Mouse (Mus musculus) c-Kit-positive CD71-negative TER-119-negative erythroid progenitor cells, embryonic 14.5 days (primary cell): Measurements from ENCODE around the gene Cyb561d2.
A peak's percentile ranks its signal among the peaks of the same experiment; 100 is the strongest.
"Not testable (repeated sequence)": the region's sequence is repeated elsewhere in the genome, so short reads cannot be mapped to it uniquely, and the experiment has no call there.

Experiments
- DNase-seq: peaks from one replicate; pipeline ENCODE4 v3.0.0-alpha.2; 2013; ENCODE audit warnings: low read depth

Gene Cyb561d2

DNA sequence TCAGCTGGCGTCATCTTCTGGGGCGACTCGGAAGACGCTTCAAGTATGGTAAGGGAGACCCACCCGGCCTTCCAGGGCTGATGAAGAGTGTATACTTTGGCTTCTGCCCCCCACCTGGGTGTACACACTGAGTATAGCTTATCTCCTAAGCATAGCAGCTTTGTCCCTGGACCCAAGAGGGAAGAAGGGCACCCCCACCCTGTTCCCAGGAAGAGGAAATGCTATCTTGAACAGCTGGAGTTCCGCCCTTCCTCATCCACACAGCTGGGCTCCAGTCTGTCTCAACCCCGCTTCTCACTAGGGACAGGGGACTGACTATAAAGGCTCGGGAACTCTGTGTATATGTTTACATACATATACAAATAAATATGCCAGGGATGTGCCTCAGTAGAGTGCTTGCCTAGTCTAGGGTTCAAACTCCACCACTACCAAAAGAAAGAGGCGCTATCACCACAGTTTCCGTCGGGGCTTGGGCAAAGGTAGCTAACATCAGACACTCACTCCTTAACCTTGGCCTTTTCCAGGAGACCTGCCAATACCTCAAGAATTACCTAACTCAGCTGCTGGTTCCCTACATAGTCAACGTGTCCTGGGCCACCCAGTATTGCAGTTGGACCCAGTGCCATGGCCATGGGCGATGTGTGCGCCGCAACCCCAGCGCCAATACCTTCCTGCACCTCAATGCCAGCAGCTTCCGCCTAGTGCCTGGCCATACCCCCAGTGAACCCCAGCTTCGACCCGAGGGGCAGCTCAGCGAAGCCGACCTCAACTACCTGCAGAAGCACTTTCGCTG, 29.7 kb upstream of the Cyb561d2 start:
- DNase-seq: no peak

DNA sequence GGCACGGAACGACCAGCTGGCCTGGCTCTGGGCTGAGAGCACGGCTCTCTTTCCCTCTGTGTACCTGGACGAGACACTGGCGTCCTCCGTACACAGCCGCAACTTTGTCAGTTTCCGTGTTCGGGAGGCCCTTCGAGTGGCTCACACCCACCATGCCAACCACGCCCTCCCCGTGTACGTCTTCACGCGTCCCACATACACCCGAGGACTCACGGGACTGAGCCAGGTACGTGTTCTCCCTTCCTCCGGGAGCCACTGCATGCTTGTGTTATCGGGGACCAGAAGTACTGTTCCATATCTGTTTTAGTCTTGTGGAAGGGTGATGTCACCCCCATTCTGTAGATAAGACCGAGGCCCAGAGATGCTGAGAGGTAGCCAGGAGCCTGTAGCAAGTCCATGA, 28.9 kb upstream of the Cyb561d2 start:
- no peak for DNase-seq

DNA sequence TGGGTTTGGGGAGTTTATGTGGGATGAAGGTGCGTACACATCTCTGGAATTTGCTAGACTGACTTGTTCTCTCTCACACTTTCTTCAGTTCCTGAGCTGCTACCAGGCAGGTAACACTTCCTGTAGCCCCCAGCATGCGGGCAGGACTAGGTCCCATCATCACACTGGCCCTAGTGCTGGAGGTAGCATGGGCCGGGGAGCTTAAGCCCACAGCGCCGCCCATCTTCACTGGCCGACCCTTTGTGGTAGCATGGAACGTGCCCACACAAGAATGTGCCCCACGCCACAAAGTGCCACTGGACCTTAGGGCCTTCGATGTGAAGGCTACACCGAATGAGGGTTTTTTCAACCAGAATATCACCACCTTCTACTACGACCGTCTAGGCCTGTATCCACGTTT, 28.0 kb upstream of the Cyb561d2 start:
- no peak for DNase-seq

DNA sequence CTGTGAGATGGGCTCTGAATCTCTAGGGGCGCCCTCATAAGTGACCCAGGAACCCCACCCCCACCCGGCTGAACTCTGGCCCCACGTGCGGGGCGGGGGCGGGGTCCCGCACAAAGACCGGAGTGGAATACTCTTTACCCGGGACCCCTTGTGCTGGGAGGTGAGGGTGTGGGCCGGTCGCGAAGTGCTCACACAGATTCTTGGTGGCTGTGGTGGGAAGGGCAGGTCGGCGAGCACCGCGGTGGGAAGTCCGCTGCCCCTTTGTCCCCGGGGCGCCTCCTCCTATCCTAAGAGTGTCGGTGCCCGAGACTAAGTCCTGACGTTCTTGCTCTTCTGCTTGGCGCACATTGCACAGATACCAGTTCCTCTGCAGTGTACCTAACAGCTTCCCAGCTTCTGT, 27.3 kb upstream of the Cyb561d2 start:
- DNase-seq: no peak

DNA sequence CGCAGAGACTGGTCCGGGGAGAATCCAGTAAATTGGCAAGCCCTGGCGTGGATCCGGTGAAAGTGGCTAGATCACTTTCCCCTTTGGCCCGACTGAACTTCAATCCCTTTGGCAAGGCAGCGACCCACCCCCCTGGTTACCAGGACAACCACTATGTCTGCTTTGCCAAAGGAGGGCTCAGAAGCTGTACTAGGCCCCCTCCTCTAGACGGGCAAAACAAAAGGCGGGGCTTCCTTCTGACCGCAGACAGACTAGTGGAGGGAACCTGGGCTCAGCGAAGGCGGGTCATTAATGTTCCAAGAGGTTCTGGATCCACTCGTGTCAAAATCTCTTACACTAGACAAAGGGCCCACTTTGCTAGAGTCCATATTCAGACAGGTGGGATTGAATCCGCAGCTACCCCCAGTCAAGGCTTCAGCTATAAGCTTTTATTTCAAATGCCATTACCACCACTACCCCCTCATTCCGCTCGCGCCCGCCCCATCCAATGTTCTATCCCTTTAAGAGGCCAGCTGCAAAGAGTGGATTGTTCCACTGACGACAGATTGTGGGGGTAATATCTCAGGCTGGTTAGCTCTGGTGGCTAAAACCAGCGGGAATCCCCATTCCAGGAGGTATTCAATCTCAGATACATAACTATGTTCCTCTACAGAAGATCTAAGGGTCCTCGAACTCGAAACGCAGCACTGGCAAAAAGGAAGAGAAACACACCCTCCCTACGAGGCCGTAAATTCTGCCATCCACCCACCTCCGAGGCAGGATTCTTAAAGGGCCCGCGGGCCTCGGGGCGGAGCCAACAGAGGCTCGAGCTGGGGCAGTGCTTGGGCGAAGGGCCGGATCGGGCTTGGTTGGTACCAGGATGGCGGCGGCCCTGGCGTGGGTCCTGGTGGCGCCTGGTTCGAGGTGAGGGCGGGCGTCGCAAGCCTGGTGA, 26.6 kb upstream of the Cyb561d2 start:
- peak; percentile 83 for DNase-seq

DNA sequence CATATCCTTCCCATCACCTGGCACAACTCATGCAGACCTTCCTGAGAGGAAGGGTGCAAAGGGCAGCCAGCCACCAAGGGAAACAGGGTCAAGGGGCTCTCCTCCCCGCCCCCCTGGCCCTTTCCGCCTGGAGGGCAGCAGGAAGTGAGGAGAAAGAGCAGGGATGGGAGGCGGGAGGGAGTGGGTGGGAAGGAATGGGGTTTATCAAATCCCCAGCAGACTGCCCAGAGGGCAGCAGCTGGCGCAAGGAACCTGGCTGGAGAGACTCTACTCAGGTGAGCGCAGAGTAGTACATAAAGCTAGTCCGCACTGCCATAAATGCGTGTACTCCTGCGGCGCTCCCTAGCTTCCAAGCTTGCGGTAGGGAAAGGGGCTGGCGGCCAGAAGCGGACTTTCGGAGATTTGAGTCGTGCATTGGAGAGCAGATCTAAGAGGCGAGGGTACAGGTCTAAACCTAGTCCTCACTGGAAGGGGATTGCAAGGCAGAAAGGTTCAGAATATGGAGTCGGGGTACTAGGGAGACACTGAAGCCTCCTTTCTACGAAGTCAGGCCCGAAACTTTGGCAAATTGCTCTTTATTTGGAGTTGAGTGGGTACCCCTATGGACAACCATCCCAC, 25.8 kb upstream of the Cyb561d2 start, which contains the start of gene Hyal2:
Gene Hyal2 (plus strand): TSS at position 244 of the 618 bp plus-strand sequence.
- DNase-seq: no peak

DNA sequence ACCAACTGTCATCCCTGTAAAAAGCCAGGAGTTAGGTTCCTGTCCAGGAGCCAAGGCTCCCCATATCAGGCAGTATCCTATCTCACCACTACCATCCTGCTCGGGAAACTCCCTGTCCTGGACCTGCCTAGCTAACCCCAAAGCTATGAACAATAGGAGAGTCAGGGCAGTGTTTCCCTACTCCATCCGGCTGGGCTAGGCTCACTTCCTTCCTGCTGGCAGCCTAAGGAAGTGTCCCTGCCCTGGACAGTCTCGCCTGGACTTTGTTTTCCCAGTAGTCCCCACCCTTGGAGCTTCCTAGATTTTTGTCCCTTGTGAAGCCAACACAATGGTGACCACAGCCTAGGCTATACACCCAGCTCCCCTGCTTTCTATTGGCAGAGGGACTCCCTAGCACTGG, 24.9 kb upstream of the Cyb561d2 start:
- DNase-seq: no peak

DNA sequence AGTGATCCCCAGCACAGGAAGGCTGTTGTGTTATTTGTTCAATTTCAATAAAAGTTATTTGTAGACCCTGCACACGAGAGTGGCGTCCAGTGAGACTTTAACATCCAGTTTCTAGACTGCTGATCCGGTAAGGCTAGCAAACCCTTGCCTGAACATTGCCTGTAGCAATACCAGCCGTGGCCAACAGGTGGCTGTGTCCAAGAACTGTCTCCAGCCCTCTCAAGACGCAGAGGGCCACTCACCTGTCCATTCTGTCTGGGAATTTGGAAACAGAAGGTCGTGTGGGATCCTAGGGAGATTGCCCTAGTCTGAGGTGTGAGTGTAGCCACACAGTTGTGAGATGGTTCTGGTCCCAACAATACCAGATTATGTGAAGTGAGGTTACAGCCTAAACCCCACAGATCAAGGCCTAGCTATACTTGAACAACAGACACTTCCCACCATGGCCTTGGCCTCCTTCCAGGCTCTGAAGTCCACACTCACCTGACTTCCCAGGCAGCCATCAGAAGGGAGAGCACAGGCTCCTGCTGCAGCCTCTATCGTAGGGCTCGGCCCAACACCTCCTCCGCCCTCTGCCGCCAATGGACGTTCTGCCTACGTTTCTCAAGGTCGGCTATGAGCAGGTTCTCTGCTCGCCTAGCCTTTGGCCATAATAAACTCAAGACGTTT, 24.2 kb upstream of the Cyb561d2 start:
- DNase-seq: peak; percentile 77

DNA sequence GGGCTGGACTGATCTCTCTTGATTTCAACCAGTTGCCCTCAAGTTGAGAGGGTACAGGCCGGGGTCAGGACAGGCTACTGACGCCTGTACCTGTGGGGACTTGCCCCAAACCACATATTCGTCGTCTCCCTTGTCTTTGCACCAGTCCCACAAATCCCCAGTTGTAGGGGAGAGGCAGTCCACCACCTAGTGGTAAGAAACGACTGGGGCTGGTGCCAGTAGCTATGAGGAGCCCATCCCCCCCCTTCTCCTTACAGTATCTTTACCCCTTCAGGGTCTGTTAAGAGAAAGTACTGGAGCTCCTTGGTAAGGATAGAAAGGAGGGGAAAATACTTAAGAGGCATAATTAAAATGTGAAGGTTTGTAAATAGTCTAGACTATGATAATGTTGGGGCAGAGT, 23.6 kb upstream of the Cyb561d2 start:
- not testable (repeated sequence) for DNase-seq

DNA sequence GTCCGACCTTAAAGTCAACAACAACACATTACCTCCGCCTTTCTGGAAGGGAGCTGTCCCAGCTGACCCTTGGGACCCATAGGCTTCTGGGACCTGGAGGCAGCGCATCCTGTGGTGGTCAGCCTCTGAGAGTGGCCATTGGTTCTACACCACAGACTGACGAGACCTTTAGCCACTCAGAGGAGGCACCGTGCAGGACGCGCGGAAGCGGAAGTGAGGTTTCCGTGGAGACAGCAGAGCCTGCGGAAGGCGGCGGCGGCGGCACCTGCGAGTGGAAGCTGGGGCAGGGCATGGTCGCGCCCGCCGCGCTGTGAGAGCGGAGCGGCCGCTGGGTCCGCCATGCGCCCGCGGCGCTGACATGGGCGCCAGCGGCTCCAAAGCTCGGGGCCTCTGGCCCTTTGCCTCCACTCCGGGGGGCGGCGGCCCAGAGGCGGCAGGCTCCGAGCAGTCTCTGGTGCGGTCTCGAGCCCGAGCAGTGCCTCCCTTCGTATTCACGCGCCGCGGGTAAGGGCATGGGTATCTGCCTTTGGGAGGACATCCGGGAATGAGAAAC, 21.1 kb upstream of the Cyb561d2 start, which contains the start of gene Tusc2:
Gene Tusc2 (plus strand): TSS at position 227 of the 553 bp plus-strand sequence.
- DNase-seq: peak; percentile 88

DNA sequence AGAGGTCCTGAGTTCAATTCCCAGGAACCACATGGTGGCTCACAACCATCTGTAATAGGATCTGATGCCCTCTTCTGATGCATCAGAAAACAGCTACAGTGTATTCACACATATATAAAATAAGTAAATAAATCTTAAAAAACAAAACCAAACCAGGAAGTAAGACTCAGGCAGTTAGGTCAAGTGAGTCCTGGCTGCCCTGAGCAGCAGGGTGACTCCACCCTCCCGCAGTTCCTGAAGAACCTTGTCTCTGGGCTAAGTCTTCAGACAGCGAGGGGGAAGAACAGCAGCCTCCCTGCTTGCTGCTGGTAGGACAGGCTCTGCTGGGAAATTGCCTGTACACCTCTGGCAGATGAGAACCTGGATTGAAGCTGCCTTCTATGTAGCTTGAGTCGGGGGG, 14.4 kb upstream of the Cyb561d2 start:
- DNase-seq: no peak

DNA sequence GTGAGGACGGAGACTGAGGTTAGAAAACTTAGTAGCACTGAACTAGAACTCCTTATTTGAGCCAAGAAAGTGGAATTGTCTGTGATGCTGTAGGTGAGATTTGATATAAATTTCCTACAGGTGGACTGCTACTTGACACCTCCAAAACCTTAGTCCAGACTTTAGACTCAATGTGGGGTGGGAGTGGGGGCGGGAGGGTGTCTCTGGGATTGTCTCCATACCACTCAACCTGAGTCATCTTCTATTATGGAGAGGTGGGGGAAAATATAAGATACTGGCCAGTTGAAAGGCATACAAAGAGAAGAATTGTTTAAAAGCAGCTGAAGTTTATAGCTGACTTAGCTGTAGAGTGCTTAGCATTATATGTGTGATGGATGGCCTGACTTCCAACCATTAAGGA, 13.7 kb upstream of the Cyb561d2 start:
- no peak for DNase-seq

DNA sequence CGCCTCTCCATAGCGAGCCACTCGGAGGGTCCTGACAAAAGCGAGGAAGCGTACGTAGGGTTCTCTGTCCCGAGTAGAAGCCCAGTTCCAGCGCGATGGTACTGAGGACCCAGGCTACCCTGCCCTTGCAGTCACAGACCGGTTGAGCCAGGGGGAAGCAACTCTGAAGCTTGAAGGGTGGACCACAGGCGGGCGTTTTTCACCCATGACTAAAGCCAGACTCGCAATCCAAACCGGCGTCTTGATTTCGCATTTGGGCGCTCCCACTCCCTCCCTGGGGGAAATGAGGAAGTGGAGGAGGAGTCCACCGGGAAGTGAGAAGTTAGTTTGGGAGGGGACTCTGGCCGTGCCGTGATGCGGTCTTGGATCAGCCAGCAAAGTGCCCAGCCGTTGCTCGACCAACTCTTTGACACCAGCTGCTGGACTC, 13.1 kb upstream of the Cyb561d2 start:
- no peak for DNase-seq

DNA sequence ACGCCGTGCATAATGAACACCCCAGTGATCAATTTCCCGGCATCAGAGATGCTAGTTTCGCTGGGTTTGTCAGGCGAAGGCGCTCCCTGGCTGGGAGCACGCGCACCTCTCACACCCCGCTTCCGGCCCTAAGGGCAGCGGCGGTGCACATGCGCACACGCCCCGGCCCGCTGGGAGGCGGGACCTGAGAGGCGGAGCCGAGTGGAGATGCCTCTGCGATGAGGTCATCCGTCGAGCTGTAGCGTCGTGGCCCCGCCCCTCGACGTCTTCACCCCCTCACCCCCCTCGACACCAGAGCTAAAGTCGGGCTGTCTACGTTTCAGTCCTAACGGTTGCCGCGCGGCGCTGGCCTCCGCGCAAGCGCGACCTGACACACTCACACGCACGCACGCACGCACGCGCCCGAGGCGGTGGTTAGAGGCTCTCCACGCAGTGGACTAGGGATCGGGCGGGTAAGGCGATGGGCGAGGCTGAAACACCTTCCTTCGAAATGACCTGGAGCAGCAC, 12.4 kb upstream of the Cyb561d2 start:
- DNase-seq: peak; percentile 94

DNA sequence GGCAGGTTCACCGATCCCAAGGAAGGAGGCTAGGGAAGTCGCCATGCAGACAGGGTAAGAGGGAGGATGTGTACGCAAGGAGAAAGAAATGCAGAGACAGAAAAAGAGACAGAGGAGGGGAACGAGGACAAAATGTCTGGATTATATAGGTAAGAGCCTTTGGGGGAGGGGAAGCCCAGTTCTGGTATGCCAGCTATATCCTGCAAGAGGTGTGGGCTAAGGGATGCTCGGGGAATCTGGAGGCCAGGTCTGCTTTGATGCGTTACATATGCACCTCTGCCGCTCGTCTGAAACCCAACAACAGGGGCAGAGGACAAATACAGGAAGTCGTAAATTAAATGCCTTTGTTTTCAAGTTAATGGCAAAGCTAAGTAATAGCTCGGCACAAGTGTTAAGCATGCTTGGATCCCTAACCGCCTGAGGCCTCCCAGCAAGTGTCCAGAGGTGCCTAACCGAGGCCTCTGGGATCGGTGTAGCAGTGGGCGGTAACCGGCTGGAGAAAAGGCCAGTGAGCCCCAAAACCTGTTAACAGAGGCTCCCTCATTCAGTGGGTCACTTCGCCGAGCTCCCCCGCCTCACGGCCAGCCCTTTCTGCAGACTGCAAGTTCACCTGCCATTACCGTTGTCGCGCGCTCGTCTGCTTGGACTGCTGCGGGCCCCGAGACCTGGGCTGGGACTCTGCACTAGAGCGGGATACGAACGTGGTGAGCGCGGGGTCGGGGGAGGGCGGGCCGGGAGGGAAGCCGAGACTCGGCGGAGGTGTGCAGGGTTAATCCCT, 11.7 kb upstream of the Cyb561d2 start:
- DNase-seq: no peak

DNA sequence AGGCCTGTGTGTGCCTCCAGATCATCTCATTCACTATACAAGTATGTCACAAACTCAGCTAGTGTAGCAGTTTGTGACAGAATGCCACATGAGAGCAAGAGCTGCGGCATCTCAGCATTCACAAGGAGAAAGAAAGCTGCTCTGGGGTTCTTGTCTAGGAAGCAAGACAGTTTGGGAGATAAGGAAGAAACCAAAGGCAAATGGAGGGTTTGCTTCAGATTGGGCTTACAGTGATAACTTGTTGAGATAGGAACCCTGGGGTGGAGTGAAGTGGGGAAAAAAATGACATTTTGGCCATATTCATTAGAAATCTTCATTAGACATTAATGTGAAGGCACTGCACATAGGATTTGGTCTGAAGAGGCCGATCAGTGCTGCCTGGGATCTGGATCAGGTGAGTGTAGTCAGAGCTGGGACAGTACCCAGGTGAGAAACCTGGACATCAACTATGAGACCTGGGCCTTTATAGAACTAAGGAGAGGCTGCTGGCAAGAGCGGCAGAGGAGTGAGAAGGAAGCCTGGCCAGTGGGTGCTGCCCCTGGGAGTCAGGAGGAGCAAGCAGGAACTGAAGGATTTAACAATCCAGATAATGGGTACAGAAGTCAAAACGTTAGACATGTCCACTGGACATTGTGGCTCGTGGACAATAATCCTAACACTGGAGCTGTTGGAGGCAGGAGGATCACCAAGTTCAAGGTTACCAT, 10.8 kb upstream of the Cyb561d2 start:
- no peak for DNase-seq

DNA sequence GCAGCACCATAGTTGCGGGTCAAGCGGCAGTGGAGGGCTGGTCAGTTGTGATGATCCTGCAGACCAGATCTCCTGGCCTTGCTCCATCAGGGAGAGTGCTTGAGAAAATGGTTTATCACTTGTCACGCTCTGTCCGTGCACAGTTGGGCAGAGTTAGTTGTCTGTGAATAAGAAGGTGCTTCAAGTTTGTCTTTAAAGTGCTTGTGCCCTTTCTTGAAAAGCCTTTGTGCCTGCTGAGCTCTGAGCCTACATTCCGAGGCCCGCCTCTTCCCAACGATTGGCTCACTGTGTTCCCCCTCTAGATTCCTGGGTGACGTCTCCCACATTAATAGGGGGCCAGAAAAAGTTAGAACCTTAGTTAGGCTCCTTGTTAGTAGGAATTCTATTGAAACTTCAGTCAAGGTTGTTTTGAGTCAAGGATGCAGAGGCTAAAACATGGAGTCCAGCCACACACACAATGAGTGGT, 9.9 kb upstream of the Cyb561d2 start:
- no peak for DNase-seq

DNA sequence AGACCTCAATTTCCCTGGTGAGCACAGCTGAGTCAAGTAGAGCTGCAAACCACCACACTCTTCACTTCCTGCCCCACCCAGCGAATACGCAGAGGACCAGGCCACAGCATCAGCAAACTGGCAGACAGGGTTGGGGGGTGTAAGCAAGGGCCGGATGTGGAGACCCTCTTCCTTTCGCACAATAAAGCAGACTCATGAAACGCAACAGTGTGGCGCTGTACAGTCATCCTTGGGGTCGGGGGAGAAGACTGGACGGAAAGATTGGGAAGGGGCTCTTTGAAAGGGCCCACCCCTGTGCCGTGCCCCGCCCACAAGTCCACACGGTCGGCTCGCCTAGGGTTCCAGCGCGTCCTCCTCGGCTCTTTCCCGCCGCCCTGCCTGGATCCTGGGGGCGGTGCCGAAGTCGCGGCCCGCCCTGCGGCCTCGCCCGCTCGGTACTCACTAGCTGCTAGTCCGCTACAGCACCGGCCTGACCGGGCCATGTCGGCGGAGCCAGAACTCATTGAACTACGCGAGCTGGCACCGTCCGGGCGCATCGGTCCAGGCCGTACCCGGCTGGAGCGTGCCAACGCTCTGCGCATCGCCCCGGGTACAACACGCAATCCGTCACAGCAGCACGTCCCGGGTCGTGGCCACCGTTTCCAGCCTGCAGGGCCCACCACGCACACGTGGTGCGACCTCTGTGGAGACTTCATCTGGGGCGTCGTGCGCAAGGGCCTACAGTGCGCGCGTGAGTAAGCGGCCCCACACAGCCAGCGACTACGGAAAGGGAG, 9.3 kb upstream of the Cyb561d2 start, which contains the start of gene Rassf1:
Gene Rassf1 (plus strand): TSS at position 439 of the 773 bp plus-strand sequence.
- no peak for DNase-seq
